Mouse (Mus musculus) spleen, postnatal 0 days (tissue): ENCODE results near the gene Tmem47. TPM values are rescaled to one million over a fixed set of nuclear protein-coding genes. Genes with fewer than 3 reads are reported as not detected.

ENCODE experiments used
- polyA plus RNA-seq: library from polyadenylated mRNA; unstranded; fragments of >200 nt; fragmentation: Nextera tagmentation; extraction: Ambion mirVana; gene quantifications from 2 replicates; pipeline ENCODE4 v1.2.1, GENCODE M21; 2015

Tmem47 gene
- polyA plus RNA-seq, result 2.8 and 3.9 TPM in 2 replicates

DNA sequence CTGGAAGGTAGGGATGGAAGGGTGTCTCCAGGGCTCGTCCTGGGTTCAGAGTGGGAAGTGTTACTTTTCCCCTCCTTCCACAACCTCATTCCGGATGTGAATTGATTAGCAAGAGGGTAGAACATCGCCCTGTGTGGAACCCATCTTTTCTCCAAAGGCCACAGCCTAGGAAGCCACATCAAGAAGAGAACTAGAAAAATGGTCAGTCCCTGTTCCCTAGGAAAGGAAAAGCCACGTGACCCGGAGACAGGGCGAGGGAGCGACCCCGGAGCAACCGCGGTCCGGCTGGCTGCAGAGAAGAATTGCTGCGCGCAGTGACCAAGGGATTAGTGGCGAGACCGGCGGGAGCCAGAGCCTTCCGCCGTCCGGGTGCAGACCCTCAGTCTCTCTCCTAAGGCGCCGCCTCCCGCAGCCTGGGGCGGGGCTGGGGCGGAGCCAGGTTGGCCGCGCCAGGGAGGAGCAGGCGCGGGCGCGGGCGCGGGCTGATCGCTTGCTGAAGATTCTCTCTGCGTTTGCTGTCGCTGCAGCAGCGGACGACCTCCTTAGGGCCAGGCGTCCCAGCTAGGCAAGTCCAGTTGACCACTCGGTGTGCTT, at the start of gene Tmem47:
Gene Tmem47, plus strand, starts transcription at position 489 of the 594 bp plus-strand sequence.

